Mouse (Mus musculus) heart, postnatal 0 days (tissue): ENCODE data around the gene Plcb1. TPM values are rescaled to one million over a fixed set of nuclear protein-coding genes. Genes with fewer than 3 reads are reported as not detected.

Experiments
- ATAC-seq: fragments of 200-750 bp; cut with Nextera tagmentation; 2 replicates; pipeline ENCODE4 v1.8.0; 2017; ENCODE audit warnings: low read depth, moderate number of reproducible peaks, moderate library complexity; ENCODE audit not compliant: insufficient read depth
- DNase-seq: peaks from one replicate; pipeline ENCODE4 v3.0.0-alpha.2; 2016; ENCODE audit warnings: low spot score
- H3K27ac ChIP-seq: fragments of 300-500 bp; sonication (generic); 2 replicates; pipeline ENCODE4 v1.5.1; 2014; ENCODE audit warnings: low read depth, mild to moderate bottlenecking
- H3K27me3 ChIP-seq: fragments of 300-500 bp; sonication (generic); 2 replicates; pipeline ENCODE4 v1.6.1; 2014; ENCODE audit warnings: low read length, mixed read lengths; ENCODE audit not compliant: control insufficient read depth, insufficient read depth
- H3K36me3 ChIP-seq: fragments of 300-500 bp; sonication (generic); replicated peaks from 2 replicates; pipeline ENCODE4 v1.6.1; 2014; ENCODE audit warnings: low read length, mixed read lengths; ENCODE audit not compliant: control insufficient read depth, insufficient read depth
- H3K4me1 ChIP-seq: fragments of 300-500 bp; sonication (generic); 2 replicates; pipeline ENCODE4 v1.6.1; 2014; ENCODE audit warnings: antibody characterized with exemption; ENCODE audit not compliant: control insufficient read depth, insufficient read depth
- H3K4me2 ChIP-seq: fragments of 300-500 bp; sonication (generic); 2 replicates; pipeline ENCODE4 v1.6.1; 2014; ENCODE audit warnings: low read depth, mild to moderate bottlenecking, low read length, moderate library complexity
- H3K4me3 ChIP-seq: fragments of 300-500 bp; sonication (generic); 2 replicates; pipeline ENCODE4 v1.5.1; 2014; ENCODE audit warnings: low read depth, low read length
- H3K9ac ChIP-seq: fragments of 300-500 bp; sonication (generic); replicated peaks from 2 replicates; pipeline ENCODE4 v1.6.1; 2014; ENCODE audit warnings: low read depth, low read length, mixed read lengths
- H3K9me3 ChIP-seq: fragments of 300-500 bp; sonication (generic); replicated peaks from 2 replicates; pipeline ENCODE4 v1.6.1; 2016; ENCODE audit warnings: low read length; ENCODE audit not compliant: control insufficient read depth
- CTCF ChIP-seq: IDR thresholded peaks from 2 replicates; pipeline ENCODE4 v1.5.1; 2016; ENCODE audit warnings: antibody characterized with exemption, control low read depth, low read depth
- EP300 ChIP-seq: IDR thresholded peaks from 2 replicates; pipeline ENCODE4 v1.6.1; 2016; ENCODE audit warnings: antibody characterized with exemption, low read depth
- WGBS: fragments of 180-500 bp; shearing (Covaris S2); extraction: QIAGEN DNeasy Blood & Tissue Kit; methylation state at CpG from one replicate; pipeline ENCODE4 v1.1.7; 2014; 5-methylcytosine and 5-hydroxymethylcytosine counted together
- polyA plus RNA-seq: library from polyadenylated mRNA; unstranded; fragments of >200 nt; fragmentation: Nextera tagmentation; extraction: Ambion mirVana; gene quantifications from 2 replicates; pipeline ENCODE4 v1.2.1, GENCODE M21; 2015
- total RNA-seq: library from RNA; depleted of rRNA; stranded (reverse); fragments of >200 nt; gene quantifications from 2 replicates; pipeline ENCODE4 v1.2.3, GENCODE M21; 2014; ENCODE audit warnings: low replicate concordance

Plcb1 gene
- total and polyA plus RNA-seq, 2 experiments from 2014 or later: 3.4 to 3.5 TPM

GRCm38 (mm10) chr2:134924143-134924655, 138.3 kb downstream of the Plcb1 start:
- ATAC-seq (no peak), DNase-seq (no peak)
- Histone ChIP-seq H3K9ac (no peak overlapping the region), H3K4me1 (no peaks in the 10 kb centered on the region; the same call in 1 of the 2 replicates), H3K4me3 (no peak overlapping the region), H3K36me3 (no peaks in the 10 kb centered on the region), H3K4me2 (no peak overlapping the region), H3K27me3 (no peaks in the 10 kb centered on the region), H3K9me3 (no peaks in the 10 kb centered on the region), H3K27ac (no peak overlapping the region)
- 80% methylated on average over 4 of the region's 4 CpGs for WGBS
- TF ChIP-seq EP300 (no peak), CTCF (no peak)

DNA sequence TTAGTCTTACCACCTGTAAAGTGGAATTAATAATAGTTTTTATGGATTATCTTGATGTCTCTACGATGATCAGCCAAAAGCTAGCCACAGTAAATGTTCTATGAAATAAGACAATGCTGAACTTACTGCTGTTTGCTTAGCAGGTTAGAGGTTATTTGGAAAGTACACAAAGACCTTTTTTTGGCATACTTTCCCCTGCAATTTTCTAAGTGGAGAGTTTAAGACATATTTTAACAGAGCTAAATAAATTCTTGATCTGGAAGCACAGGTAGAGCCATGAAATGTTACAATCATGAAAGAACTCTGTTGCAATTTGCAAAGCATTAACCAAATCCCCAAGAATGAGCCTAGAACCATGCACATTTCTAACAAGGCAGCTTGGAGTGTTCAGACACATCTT, 140.4 kb downstream of the Plcb1 start:
- Histone ChIP-seq H3K4me2 (no peak overlapping the region), H3K36me3 (no peaks in the 10 kb centered on the region), H3K9me3 (no peaks in the 10 kb centered on the region), H3K27ac (no peak overlapping the region), H3K4me3 (no peak overlapping the region), H3K4me1 (no peaks in the 10 kb centered on the region), H3K27me3 (no peaks in the 10 kb centered on the region), H3K9ac (no peak overlapping the region)
- DNase-seq: no peak
- 95% methylated on average over 1 of the region's 1 CpGs for WGBS
- TF ChIP-seq CTCF (no peak), EP300 (no peak)
- no peak for ATAC-seq

DNA sequence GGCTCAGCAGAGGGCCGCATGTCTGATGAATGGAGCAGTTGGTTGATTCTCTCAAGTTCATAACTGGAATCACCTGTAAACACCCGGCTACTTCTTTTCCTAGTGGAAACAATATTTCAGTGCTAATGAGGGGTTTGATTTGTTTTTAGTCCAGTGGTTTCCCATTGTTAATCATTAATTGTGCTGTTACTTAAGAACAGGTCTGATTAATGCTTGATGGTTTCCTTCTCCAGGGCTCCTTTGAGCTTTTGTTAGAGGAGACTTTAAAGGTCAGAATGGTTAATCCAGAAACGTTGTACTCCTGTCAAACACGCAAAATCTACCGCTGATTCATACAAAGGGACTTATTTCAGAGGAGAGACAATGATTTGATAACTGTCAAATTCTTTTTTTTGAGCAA, 141.2 kb downstream of the Plcb1 start:
- H3K9me3 ChIP-seq: no peaks in the 10 kb centered on the region
- TF ChIP-seq CTCF (no peak), EP300 (no peak)
- no peaks in the 10 kb centered on the region for H3K27me3 ChIP-seq
- DNase-seq (no peak), ATAC-seq (no peak)
- no peak overlapping the region for H3K9ac ChIP-seq
- no peak overlapping the region for H3K27ac ChIP-seq
- no peak overlapping the region for H3K4me2 ChIP-seq
- 80% methylated on average over 5 of the region's 5 CpGs for WGBS
- no peaks in the 10 kb centered on the region for H3K4me1 ChIP-seq
- no peaks in the 10 kb centered on the region for H3K36me3 ChIP-seq
- H3K4me3 ChIP-seq: no peak overlapping the region

GRCm38 (mm10) chr2:134929452-134929851, 143.6 kb downstream of the Plcb1 start:
- no peak for DNase-seq
- H3K9me3 ChIP-seq: no peaks in the 10 kb centered on the region
- no peaks in the 10 kb centered on the region for H3K36me3 ChIP-seq
- no peaks in the 10 kb centered on the region for H3K4me1 ChIP-seq
- no peak overlapping the region for H3K4me2 ChIP-seq
- H3K9ac ChIP-seq: no peak overlapping the region
- no peaks in the 10 kb centered on the region for H3K27me3 ChIP-seq
- no peak overlapping the region for H3K27ac ChIP-seq
- H3K4me3 ChIP-seq: no peak overlapping the region
- TF ChIP-seq EP300 (no peak), CTCF (no peak)
- no peak for ATAC-seq

- DNase-seq: no peak
- ATAC-seq: no peak
- no peak for TF ChIP-seq CTCF
- TF ChIP-seq EP300: no peak
- H3K9me3 ChIP-seq: no peaks in the 10 kb centered on the region
- H3K27ac ChIP-seq: no peak overlapping the region
- H3K9ac ChIP-seq: no peak overlapping the region
- H3K4me3 ChIP-seq: no peak overlapping the region
- H3K4me1 ChIP-seq: no peaks in the 10 kb centered on the region
- H3K27me3 ChIP-seq: no peaks in the 10 kb centered on the region
- WGBS: 76% methylated on average over 4 of the region's 4 CpGs
- no peak overlapping the region for H3K4me2 ChIP-seq
- H3K36me3 ChIP-seq: no peaks in the 10 kb centered on the region
Observed at GRCm38 (mm10) chr2:134930961-134931360, 145.1 kb downstream of the Plcb1 start.

- H3K27me3 ChIP-seq: no peaks in the 10 kb centered on the region
- no peak for DNase-seq
- H3K9ac ChIP-seq: no peak overlapping the region
- no peaks in the 10 kb centered on the region for H3K36me3 ChIP-seq
- no peak overlapping the region for H3K4me2 ChIP-seq
- H3K4me3 ChIP-seq: no peak overlapping the region
- H3K9me3 ChIP-seq: no peaks in the 10 kb centered on the region
- no peak for TF ChIP-seq EP300
- ATAC-seq: no peak
- WGBS: 87% methylated on average over 5 of the region's 5 CpGs
- no peaks in the 10 kb centered on the region for H3K4me1 ChIP-seq
- H3K27ac ChIP-seq: no peak overlapping the region
Observed at GRCm38 (mm10) chr2:134931756-134932421, 146.0 kb downstream of the Plcb1 start.
